Mouse (Mus musculus): ENCODE measurements around the gene Tlk1. TPM values are rescaled to one million over a fixed set of nuclear protein-coding genes. Genes with fewer than 3 reads are reported as not detected.

Gene Tlk1
- polyA plus RNA-seq, 1 experiment from 2014 or later: 27.8 TPM

DNA sequence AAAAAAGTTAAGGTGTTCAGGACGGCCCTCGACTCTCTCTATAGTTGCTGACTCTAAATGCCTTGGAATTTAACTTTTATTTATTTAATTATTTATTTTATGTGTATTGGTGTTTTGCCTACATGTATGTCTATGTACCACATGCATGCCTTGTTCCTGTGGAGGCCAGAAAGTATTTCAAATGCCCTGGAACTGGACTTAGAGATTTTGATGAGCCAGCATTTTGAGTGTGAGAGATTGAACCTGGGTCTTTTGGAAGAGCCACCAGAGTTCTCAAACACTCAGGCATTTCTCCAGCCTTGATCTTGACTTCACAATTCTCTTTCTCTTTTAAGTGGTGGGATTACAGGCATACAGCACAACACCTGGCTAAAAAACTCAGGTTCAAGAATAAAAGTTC lies 73.9 kb downstream of the Tlk1 start:
- Histone ChIP-seq H3K4me1 (replicated peaks; ENCODE audit: control insufficient read depth, insufficient read depth, low read length) (no peaks in the 10 kb centered on the region), H3K27me3 (replicated peaks; ENCODE audit: control insufficient read depth, insufficient read depth, low read length) (no peaks in the 10 kb centered on the region), H3K36me3 (ENCODE audit: control insufficient read depth, insufficient read depth) (peaks cover 20% of the 10 kb centered on the region), H3K9me3 (ENCODE audit: control insufficient read depth) (no peaks in the 10 kb centered on the region), H3K9ac (ENCODE audit: low read depth, low read length) (no peak overlapping the region), H3K4me2 (replicated peaks; ENCODE audit: low read depth) (no peak overlapping the region), H3K27ac (ENCODE audit: low read depth, low read length) (no peak overlapping the region), H3K4me3 (ENCODE audit: low read depth, low read length) (no peak overlapping the region)
- no peak for TF ChIP-seq CTCF (IDR thresholded peaks at IDR 0.05; ENCODE audit: low read depth)
- ATAC-seq: no peak
- 90% methylated on average over 2 of the region's 2 CpGs for WGBS

DNA sequence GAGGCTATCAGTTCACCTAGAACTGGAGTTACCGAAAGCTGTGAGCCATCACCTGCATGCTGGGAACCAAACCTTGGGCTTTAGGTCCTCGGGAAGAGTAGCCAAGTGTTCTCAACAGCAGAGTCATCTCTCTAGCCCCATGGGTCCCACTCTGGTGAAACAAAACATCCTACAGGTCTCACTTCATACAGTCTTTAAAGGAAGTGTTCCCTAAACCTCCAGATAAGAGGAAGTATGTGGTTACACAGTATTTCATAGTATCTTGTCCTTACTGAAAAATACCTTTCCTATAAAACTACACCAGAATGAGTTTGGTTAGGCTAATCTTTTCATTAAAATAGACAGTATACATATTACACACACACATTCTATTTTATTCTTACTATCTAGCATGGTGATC lies 82.9 kb downstream of the Tlk1 start:
- TF ChIP-seq CTCF (IDR thresholded peaks at IDR 0.05; ENCODE audit: low read depth): no peak
- Histone ChIP-seq H3K4me1 (replicated peaks; ENCODE audit: control insufficient read depth, insufficient read depth, low read length) (no peaks in the 10 kb centered on the region), H3K27ac (ENCODE audit: low read depth, low read length) (no peak overlapping the region), H3K27me3 (replicated peaks; ENCODE audit: control insufficient read depth, insufficient read depth, low read length) (no peaks in the 10 kb centered on the region), H3K4me3 (ENCODE audit: low read depth, low read length) (no peak overlapping the region), H3K36me3 (ENCODE audit: control insufficient read depth, insufficient read depth) (peaks cover 50% of the 10 kb centered on the region), H3K9me3 (ENCODE audit: control insufficient read depth) (no peaks in the 10 kb centered on the region), H3K9ac (ENCODE audit: low read depth, low read length) (no peak overlapping the region), H3K4me2 (replicated peaks; ENCODE audit: low read depth) (no peak overlapping the region)
- WGBS: 85% methylated on average over 2 of the region's 2 CpGs
- no peak for ATAC-seq

DNA sequence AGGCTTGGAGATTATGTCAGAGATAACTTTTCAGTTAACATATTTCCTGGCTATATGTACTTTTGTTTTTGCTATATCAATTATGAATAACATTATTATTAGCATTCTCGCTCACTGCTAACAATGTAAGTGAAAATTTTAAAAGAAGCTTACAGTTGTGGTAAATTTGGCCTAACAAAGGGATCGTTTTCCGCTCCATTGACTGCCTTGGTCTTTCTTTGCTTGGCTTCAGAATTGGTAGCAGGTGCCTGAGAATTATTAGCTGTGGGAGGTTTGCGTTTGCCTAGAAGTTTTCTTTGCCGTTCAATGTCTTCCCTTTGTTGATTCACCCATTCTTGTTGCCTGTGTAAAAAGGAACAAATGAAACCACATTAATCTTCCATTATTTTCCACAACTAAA lies 83.6 kb downstream of the Tlk1 start:
- no peak for TF ChIP-seq CTCF (IDR thresholded peaks at IDR 0.05; ENCODE audit: low read depth)
- ATAC-seq: no peak
- Histone ChIP-seq H3K9ac (ENCODE audit: low read depth, low read length) (no peak overlapping the region), H3K27ac (ENCODE audit: low read depth, low read length) (no peak overlapping the region), H3K9me3 (ENCODE audit: control insufficient read depth) (no peaks in the 10 kb centered on the region), H3K4me1 (replicated peaks; ENCODE audit: control insufficient read depth, insufficient read depth, low read length) (no peaks in the 10 kb centered on the region), H3K27me3 (replicated peaks; ENCODE audit: control insufficient read depth, insufficient read depth, low read length) (no peaks in the 10 kb centered on the region), H3K4me2 (replicated peaks; ENCODE audit: low read depth) (no peak overlapping the region), H3K36me3 (ENCODE audit: control insufficient read depth, insufficient read depth) (peaks cover 53% of the 10 kb centered on the region), H3K4me3 (ENCODE audit: low read depth, low read length) (no peak overlapping the region)
- WGBS: 92% methylated on average over 5 of the region's 5 CpGs

DNA sequence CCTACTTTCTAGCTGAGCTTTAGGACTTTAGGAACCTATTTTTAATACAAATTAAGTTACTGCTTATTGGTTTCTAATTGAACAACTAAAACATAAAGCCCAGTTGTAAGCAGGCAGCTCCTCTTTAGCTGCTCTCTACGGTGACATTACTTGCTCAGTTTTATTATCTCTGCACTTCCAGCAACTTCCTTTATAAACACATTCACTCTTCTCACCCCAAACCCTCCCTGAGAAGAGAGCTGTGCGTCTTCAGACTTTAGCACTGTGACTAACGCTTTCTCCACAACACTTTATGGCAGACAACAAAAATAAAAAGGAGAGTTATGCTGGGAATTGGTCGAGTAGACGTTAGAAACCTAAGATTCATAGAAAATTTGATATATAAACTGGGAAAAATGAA lies 89.5 kb downstream of the Tlk1 start:
- Histone ChIP-seq H3K4me3 (ENCODE audit: low read depth, low read length) (no peak overlapping the region), H3K36me3 (ENCODE audit: control insufficient read depth, insufficient read depth) (peaks cover 41% of the 10 kb centered on the region)

DNA sequence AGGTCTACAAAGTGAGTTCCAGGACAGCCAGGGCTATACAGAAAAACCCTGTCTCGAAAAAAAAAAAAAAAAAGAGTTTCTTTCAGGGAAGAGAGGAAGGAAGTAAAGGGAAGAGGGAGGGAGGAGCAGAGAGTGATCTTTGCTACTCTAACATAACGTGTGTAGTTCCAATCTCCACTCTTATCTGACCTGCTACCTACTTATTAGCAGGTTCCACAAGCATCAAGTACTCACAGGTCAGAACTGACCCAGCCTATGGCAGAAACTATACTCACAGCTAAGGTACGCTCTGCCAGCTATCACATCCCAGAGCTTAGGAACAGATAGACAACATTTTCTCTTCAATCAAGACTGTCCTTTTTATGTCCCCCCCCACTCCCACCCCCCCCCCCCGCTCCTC lies 90.0 kb downstream of the Tlk1 start:
- H3K9ac ChIP-seq (ENCODE audit: low read depth, low read length): no peak overlapping the region
- H3K36me3 ChIP-seq (ENCODE audit: control insufficient read depth, insufficient read depth): peaks cover 37% of the 10 kb centered on the region
- TF ChIP-seq CTCF (IDR thresholded peaks at IDR 0.05; ENCODE audit: low read depth): no peak
- H3K27ac ChIP-seq (ENCODE audit: low read depth, low read length): no peak overlapping the region
- WGBS: 62% methylated on average over 4 of the region's 4 CpGs
- ATAC-seq: peak; percentile 57; the same call in 1 of the 2 replicates
- H3K4me3 ChIP-seq (ENCODE audit: low read depth, low read length): no peak overlapping the region
- H3K4me1 ChIP-seq (replicated peaks; ENCODE audit: control insufficient read depth, insufficient read depth, low read length): no peaks in the 10 kb centered on the region
- H3K9me3 ChIP-seq (ENCODE audit: control insufficient read depth): no peaks in the 10 kb centered on the region
- H3K4me2 ChIP-seq (replicated peaks; ENCODE audit: low read depth): no peak overlapping the region
- H3K27me3 ChIP-seq (replicated peaks; ENCODE audit: control insufficient read depth, insufficient read depth, low read length): no peaks in the 10 kb centered on the region

More for the DNA sequence above, 89.5 kb downstream of the Tlk1 start:
- Histone ChIP-seq H3K4me1 (replicated peaks; ENCODE audit: control insufficient read depth, insufficient read depth, low read length) (no peaks in the 10 kb centered on the region), H3K9me3 (ENCODE audit: control insufficient read depth) (no peaks in the 10 kb centered on the region), H3K4me2 (replicated peaks; ENCODE audit: low read depth) (no peak overlapping the region), H3K9ac (ENCODE audit: low read depth, low read length) (no peak overlapping the region), H3K27me3 (replicated peaks; ENCODE audit: control insufficient read depth, insufficient read depth, low read length) (no peaks in the 10 kb centered on the region), H3K27ac (ENCODE audit: low read depth, low read length) (no peak overlapping the region)
- 51% methylated on average over 5 of the region's 5 CpGs for WGBS
- peak; percentile 54; the same call in 1 of the 2 replicates for ATAC-seq
- no peak for TF ChIP-seq CTCF (IDR thresholded peaks at IDR 0.05; ENCODE audit: low read depth)

DNA sequence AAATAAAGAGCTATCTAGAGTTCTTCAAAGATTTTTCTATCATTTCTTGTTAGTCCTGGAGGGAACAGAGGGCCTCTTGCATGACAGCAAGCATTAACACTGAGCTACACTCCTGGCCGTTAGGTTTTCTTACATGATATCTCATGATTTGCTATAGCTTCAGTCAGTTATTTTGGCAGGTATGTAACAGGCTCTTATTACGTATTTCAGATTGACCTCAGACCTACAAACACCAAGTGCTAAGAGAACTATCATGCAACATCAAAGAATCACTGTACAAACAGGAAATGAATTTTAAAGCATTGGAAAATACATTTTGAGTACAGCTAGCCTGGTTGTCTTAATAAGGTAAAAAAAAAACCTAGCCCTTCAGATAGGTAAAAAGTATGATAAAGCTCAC lies 98.4 kb downstream of the Tlk1 start:
- Histone ChIP-seq H3K9me3 (ENCODE audit: control insufficient read depth) (no peaks in the 10 kb centered on the region), H3K27me3 (replicated peaks; ENCODE audit: control insufficient read depth, insufficient read depth, low read length) (no peaks in the 10 kb centered on the region), H3K27ac (ENCODE audit: low read depth, low read length) (no peak overlapping the region), H3K4me3 (ENCODE audit: low read depth, low read length) (no peak overlapping the region), H3K4me1 (replicated peaks; ENCODE audit: control insufficient read depth, insufficient read depth, low read length) (no peaks in the 10 kb centered on the region), H3K9ac (ENCODE audit: low read depth, low read length) (no peak overlapping the region), H3K4me2 (replicated peaks; ENCODE audit: low read depth) (no peak overlapping the region), H3K36me3 (ENCODE audit: control insufficient read depth, insufficient read depth) (peaks cover 25% of the 10 kb centered on the region)
- 80% methylated on average over 2 of the region's 2 CpGs for whole genome bisulfite sequencing
- TF ChIP-seq CTCF (IDR thresholded peaks at IDR 0.05; ENCODE audit: low read depth): no peak
- ATAC-seq: no peak

Measured in intestine, postnatal 0 days (tissue).